Mouse (Mus musculus) cerebellum, adult 11-12 months (tissue): ENCODE measurements around the gene Kif16b.
"Not testable (repeated sequence)": the region's sequence is repeated elsewhere in the genome, so short reads cannot be mapped to it uniquely, and the experiment has no call there.

Experiments
- DNase-seq: peaks from one replicate; pipeline ENCODE4 v3.0.0; 2022

Gene Kif16b

DNA sequence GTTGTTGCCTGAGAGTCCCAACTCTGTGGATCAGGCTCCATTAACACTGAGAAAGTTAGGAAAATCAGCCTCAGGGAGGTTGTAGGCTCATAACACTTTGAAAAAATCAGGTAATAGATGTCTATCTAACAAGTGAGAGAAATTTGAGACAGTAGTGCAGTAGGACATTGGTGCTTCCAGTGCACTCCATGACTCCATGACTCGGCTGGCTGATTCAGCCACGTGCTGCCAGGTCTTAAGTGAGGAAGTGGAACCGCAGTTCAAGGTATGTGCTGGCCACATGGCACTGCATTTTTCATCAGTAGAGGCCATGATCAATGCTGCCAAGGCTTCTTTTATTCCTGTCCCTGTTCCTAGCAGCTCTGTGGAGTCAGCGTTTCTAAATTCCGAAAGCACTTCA is 315.5 kb downstream of the Kif16b start:
- no peak for DNase-seq

DNA sequence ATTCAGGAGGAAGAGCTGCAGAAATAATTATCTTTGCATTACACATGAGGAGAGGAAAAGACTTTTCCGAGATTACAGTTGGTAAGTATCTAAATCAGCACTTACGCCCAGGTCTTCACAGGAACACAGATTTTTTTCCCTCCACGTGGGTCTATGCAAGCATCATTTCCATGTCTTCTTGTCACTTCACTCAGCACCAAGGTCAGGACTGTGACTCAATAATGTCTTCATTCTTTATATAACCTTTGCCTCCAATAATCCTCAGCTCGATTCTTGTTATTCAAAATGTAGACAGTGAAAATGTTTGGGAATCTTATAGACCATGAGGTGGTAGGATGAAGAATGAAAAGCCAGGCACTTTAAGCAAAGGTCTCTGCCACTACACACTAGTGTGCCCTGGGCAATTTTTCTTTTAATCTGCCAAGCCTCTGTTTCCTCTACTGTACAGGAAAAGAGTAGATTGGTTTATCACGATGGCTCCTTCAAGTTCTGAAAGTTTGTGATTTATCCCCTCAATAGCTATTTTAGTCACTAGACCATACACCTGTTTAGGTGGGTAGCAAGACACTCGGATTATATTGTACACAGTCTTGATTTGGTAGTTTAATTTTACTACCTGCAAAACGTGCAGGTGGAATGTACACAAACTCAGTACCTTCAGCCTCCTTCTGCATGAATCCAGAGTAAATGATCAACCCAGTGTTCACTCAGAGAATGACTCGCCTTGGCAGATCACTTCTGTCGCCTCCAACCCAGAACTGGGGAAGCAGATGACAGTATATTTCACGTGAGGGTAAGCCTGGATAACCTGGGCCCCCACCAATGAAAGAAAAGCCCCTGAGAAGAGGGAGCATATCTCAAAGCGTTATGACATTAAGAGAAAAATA is 316.2 kb downstream of the Kif16b start:
- DNase-seq: no peak

DNA sequence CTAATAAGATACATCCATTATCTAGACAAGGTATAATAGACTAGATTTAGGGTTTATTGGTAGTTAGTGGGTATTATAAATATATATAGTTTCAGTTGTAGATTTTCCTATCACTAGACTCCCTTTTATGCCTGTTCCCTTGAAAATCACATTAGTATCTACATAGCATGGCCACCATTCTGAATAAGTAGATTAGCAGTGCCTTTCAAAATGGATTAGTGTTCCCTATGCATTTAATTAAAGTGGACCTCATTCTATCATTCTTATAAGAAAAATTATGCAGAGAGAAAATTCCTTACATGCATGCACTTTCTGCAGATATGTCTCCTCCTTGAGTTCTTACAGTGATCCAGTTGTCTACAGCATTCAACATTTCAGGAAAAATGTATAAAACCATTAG is 320.9 kb downstream of the Kif16b start:
- DNase-seq: no peak

DNA sequence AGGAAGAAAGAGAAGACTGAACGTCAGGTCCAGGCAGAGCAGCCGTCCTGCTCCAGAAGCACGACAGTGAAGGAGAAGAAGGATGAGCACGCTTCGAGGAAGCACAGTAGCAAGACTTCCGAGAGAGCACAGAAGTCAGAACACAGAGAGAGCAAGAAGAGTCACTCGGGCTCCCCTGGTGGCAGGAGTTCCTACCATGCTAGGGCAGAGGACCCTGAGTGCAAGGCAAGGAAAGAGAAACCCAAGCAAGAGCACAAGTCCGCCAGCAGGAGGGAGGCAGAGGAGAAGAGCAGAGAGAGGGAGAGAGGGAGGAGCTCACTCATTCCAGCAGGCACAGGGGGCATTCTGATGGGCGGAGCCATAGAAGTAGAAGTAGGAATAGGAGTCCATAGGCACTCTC is 323.9 kb downstream of the Kif16b start:
- not testable (repeated sequence) for DNase-seq

DNA sequence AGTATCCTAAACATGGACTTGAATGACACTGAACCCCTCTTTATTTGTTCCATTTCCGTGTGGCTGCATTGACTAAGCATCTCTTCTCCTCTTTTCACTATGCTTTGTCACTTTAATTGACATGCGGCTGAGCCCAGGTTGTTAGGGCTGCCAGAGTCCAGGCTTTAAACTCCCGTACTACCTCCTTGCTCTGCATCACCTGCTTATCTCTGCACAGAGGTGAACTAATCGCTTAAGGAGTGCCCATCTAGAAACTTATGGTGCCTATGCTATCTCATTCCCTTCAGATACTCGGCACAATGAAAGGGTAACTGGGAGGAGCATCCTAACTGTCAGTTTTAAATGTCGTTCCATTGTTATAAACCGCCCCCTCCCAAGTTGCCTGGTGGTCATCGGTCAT is 331.6 kb downstream of the Kif16b start:
- no peak for DNase-seq
